Comparison of ENCODE assay signal across 9 mouse cellular contexts in genomic region chr5:142608259-142608988, GRCm38 (mm10). TPM values are rescaled to one million over a fixed set of nuclear protein-coding genes. Genes with fewer than 3 reads are reported as not detected.
DNase-seq lines count a peak whose midpoint lies in the region; ATAC-seq and TF ChIP-seq lines count a peak whose summit lies in the region.
"Had no signal": no experiment of that assay in that cellular context is flagged by ENCODE, and none has a peak within 500 bp of the region (broad histone marks: within the 10 kb centered on the region; RNA-seq: fewer than 3 reads in every experiment).

Gene Mmd2, minus strand, starts transcription at chr5:142608800.

- H3K27ac ChIP-seq in heart, embryonic 12.5 days (ENCODE audit: poor library complexity, severe bottlenecking): no peak within 1 kb of the TSS
- no peak within 1 kb of the TSS for H3K27ac ChIP-seq in embryonic facial prominence, embryonic 15.5 days (replicated peaks)
- peak within 1 kb of the TSS; percentile 99 for H3K27ac ChIP-seq in layer of hippocampus, adult 2 months
- no peak within 1 kb of the TSS for H3K27ac ChIP-seq in liver, embryonic 16.5 days (ENCODE audit: low read length)
- H3K27ac ChIP-seq in stomach, embryonic 15.5 days: no peak within 1 kb of the TSS

- H3K27me3 ChIP-seq in heart, embryonic 12.5 days (replicated peaks): peaks cover 52% of the 10 kb centered on the region
- peaks cover 12% of the 10 kb centered on the region for H3K27me3 ChIP-seq in embryonic facial prominence, embryonic 15.5 days
- peaks cover 26% of the 10 kb centered on the region for H3K27me3 ChIP-seq in liver, embryonic 16.5 days (ENCODE audit: control insufficient read depth, insufficient read depth, low read depth, low read length)
- 0 out of 2 replicates have a peak, but pooled peaks cover 7% of the 10 kb centered on the region for H3K27me3 ChIP-seq in stomach, embryonic 15.5 days (replicated peaks)

- peak within 1 kb of the TSS; percentile 45 for H3K4me3 ChIP-seq in heart, embryonic 12.5 days
- H3K4me3 ChIP-seq in embryonic facial prominence, embryonic 15.5 days (replicated peaks): peak within 1 kb of the TSS; percentile 49
- peak within 1 kb of the TSS; percentile 93 for H3K4me3 ChIP-seq in layer of hippocampus, adult 2 months
- H3K4me3 ChIP-seq in liver, embryonic 16.5 days (ENCODE audit: low read depth, low read length): peak within 1 kb of the TSS; percentile 53
- H3K4me3 ChIP-seq in stomach, embryonic 15.5 days (replicated peaks): peak within 1 kb of the TSS; percentile 39

- ATAC-seq in heart, embryonic 12.5 days (ENCODE audit: insufficient number of reproducible peaks, low FRiP score): peak; percentile 15; the same call in 1 of the 2 replicates
- ATAC-seq in embryonic facial prominence, embryonic 15.5 days (ENCODE audit: insufficient number of reproducible peaks, low FRiP score, low TSS enrichment, low read depth): peak; percentile 60
- ATAC-seq in liver, embryonic 16.5 days (ENCODE audit: low read depth): peak; percentile 55; the same call in 1 of the 2 replicates
- peak; percentile 53; the same call in 1 of the 2 replicates for ATAC-seq in stomach, embryonic 15.5 days (ENCODE audit: insufficient read depth, low FRiP score, low read depth)

- H3K4me1 ChIP-seq in heart, embryonic 12.5 days (replicated peaks): peaks cover 10% of the 10 kb centered on the region
- peaks cover 10% of the 10 kb centered on the region for H3K4me1 ChIP-seq in embryonic facial prominence, embryonic 15.5 days
- no peaks in the 10 kb centered on the region for H3K4me1 ChIP-seq in liver, embryonic 16.5 days (ENCODE audit: control insufficient read depth, low read depth, low read length)
- H3K4me1 ChIP-seq in stomach, embryonic 15.5 days: 0 out of 2 replicates have a peak, but pooled peaks cover 3% of the 10 kb centered on the region

- H3K36me3 ChIP-seq in heart, embryonic 12.5 days: no peaks in the 10 kb centered on the region
- H3K36me3 ChIP-seq in embryonic facial prominence, embryonic 15.5 days: no peaks in the 10 kb centered on the region
- no peaks in the 10 kb centered on the region for H3K36me3 ChIP-seq in liver, embryonic 16.5 days (ENCODE audit: control insufficient read depth, insufficient read depth)
- H3K36me3 ChIP-seq in stomach, embryonic 15.5 days: no peaks in the 10 kb centered on the region

- no peaks in the 10 kb centered on the region for H3K9me3 ChIP-seq in heart, embryonic 12.5 days (replicated peaks)
- H3K9me3 ChIP-seq in embryonic facial prominence, embryonic 15.5 days (replicated peaks): no peaks in the 10 kb centered on the region
- no peaks in the 10 kb centered on the region for H3K9me3 ChIP-seq in liver, embryonic 16.5 days (replicated peaks; ENCODE audit: control insufficient read depth, low read length)
- no peaks in the 10 kb centered on the region for H3K9me3 ChIP-seq in stomach, embryonic 15.5 days

- H3K9ac ChIP-seq in heart, embryonic 12.5 days: peak within 1 kb of the TSS; percentile 55
- peak within 1 kb of the TSS; percentile 40; the same call in 1 of the 2 replicates for H3K9ac ChIP-seq in embryonic facial prominence, embryonic 15.5 days
- H3K9ac ChIP-seq in liver, embryonic 16.5 days (ENCODE audit: low read depth, low read length): peak within 1 kb of the TSS; percentile 59
- no peak within 1 kb of the TSS; the same call in 1 of the 2 replicates for H3K9ac ChIP-seq in stomach, embryonic 15.5 days

- WGBS in heart, embryonic 12.5 days: 5% methylated on average over 36 of the region's 42 CpGs
- 4% methylated on average over 42 of the region's 42 CpGs for WGBS in embryonic facial prominence, embryonic 15.5 days
- WGBS in liver, embryonic 16.5 days (ENCODE audit: insufficient replicate concordance): 4% methylated on average over 42 of the region's 42 CpGs
- 4% methylated on average over 42 of the region's 42 CpGs for WGBS in stomach, embryonic 15.5 days

- no peak for DNase-seq in heart, adult 11 months
- DNase-seq in adrenal gland, postnatal 10 days: peak; percentile 56
- DNase-seq in layer of hippocampus, adult 2 months (ENCODE audit: low spot score in 2 of 2): peak; percentile 71 to 86
- no peak for DNase-seq in gastrocnemius, adult 8-10 months (ENCODE audit: low spot score in 2 of 2)

- TF ChIP-seq CTCF in layer of hippocampus, adult 2 months (conservative IDR thresholded peaks at IDR 0.05): no peak

- H3K4me2 ChIP-seq in heart, embryonic 12.5 days: peak within 1 kb of the TSS; percentile 80
- peak within 1 kb of the TSS; percentile 85 for H3K4me2 ChIP-seq in embryonic facial prominence, embryonic 15.5 days (replicated peaks)
- peak within 1 kb of the TSS; percentile 25 for H3K4me2 ChIP-seq in liver, embryonic 16.5 days (ENCODE audit: low read depth, low read length)
- peak within 1 kb of the TSS; percentile 75 for H3K4me2 ChIP-seq in stomach, embryonic 15.5 days

RNA-seq across cellular contexts. Expression of gene Mmd2, which starts in this region (rescaled TPM):
- polyA plus RNA-seq in heart, embryonic 12.5 days (2016; fragmentation: Nextera tagmentation; extraction: Ambion mirVana): 0.18 and 0.32 TPM in 2 replicates
- total RNA-seq in adrenal gland, postnatal 10 days (2021): 10 to 100 TPM; 46.5 to 54.0 TPM
- polyA plus RNA-seq in embryonic facial prominence, embryonic 15.5 days (2015; fragmentation: Nextera tagmentation; extraction: Ambion mirVana): 4.1 and 4.6 TPM in 2 replicates
- total RNA-seq in layer of hippocampus, adult 2 months (2021): 100 to 1,000 TPM; 155 to 167 TPM
- 19.3 and 20.6 TPM in 2 replicates for polyA plus RNA-seq in liver, embryonic 16.5 days (2015; fragmentation: Nextera tagmentation; extraction: Ambion mirVana)
- polyA plus RNA-seq in stomach, embryonic 15.5 days (2015; fragmentation: Nextera tagmentation; extraction: Ambion mirVana): 3.6 and 4.2 TPM in 2 replicates
- under 1 TPM in 1 of 4 experiments, not detected in 3; 0.40 TPM for total RNA-seq in gastrocnemius, adult 8-10 months (2022)
- total RNA-seq: hematopoietic stem cell, adult 5-6 weeks had no signal

Comparison
In these comparisons a context has a peak if more than half of its experiments do, and no peak if none do; other contexts are left out.
1. RNA of gene Mmd2 (total RNA-seq): 155 to 167 TPM in layer of hippocampus, adult 2 months and 46.5 to 54.0 TPM in adrenal gland, postnatal 10 days; 0.40 TPM in gastrocnemius, adult 8-10 months; every median in the first group is over 10 times any median in the second.
2. Peak in ATAC-seq, H3K4me3 ChIP-seq, H3K9ac ChIP-seq and H3K4me2 ChIP-seq in heart, embryonic 12.5 days; RNA of the gene not detected or under 1 TPM.
3. H3K4me2 ChIP-seq: peak in every context shown above with its lines; median percentile 85 in embryonic facial prominence, embryonic 15.5 days; 80 in heart, embryonic 12.5 days; 75 in stomach, embryonic 15.5 days; 25 in liver, embryonic 16.5 days.
4. H3K4me3 ChIP-seq: peak in every context shown above with its lines; median percentile 93 in layer of hippocampus, adult 2 months; 53 in liver, embryonic 16.5 days; 49 in embryonic facial prominence, embryonic 15.5 days; 45 in heart, embryonic 12.5 days; 39 in stomach, embryonic 15.5 days.
5. DNase-seq: peak in adrenal gland, postnatal 10 days (single experiment) and layer of hippocampus, adult 2 months (2 of 2); none in heart, adult 11 months (single experiment) and gastrocnemius, adult 8-10 months (0 of 2).
6. Peak in every context shown above with its lines, with median percentiles within 50 percentile points of each other: ATAC-seq.